Mouse (Mus musculus) heart, embryonic 11.5 days (tissue): ENCODE results near the gene Acap1. TPM values are rescaled to one million over a fixed set of nuclear protein-coding genes. Genes with fewer than 3 reads are reported as not detected.
A peak's percentile ranks its signal among the peaks of the same experiment; 100 is the strongest.

Experiments used
- ATAC-seq: fragments of 200-750 bp; cut with Nextera tagmentation; replicated peaks from 2 replicates; pipeline ENCODE4 v1.8.0; 2017; ENCODE audit warnings: moderate library complexity; ENCODE audit not compliant: insufficient number of reproducible peaks, low FRiP score, low TSS enrichment
- H3K27ac ChIP-seq: fragments of 300-500 bp; sonication (generic); 2 replicates; pipeline ENCODE4 v1.5.1; 2014; ENCODE audit warnings: mild to moderate bottlenecking, low read depth, low read length
- H3K27me3 ChIP-seq: fragments of 300-500 bp; sonication (generic); 2 replicates; pipeline ENCODE4 v1.6.1; 2014; ENCODE audit warnings: mild to moderate bottlenecking, low read length, mixed read lengths; ENCODE audit not compliant: control insufficient read depth, insufficient read depth
- H3K36me3 ChIP-seq: fragments of 300-500 bp; sonication (generic); 2 replicates; pipeline ENCODE4 v1.6.1; 2014; ENCODE audit warnings: mild to moderate bottlenecking, low read length, moderate library complexity, mixed read lengths; ENCODE audit not compliant: control insufficient read depth, insufficient read depth
- H3K4me1 ChIP-seq: fragments of 300-500 bp; sonication (generic); 2 replicates; pipeline ENCODE4 v1.6.1; 2014; ENCODE audit warnings: low read length; ENCODE audit not compliant: control insufficient read depth, insufficient read depth
- H3K4me2 ChIP-seq: fragments of 300-500 bp; sonication (generic); 2 replicates; pipeline ENCODE4 v1.6.1; 2014; ENCODE audit warnings: mild to moderate bottlenecking, moderate library complexity
- H3K4me3 ChIP-seq: fragments of 300-500 bp; sonication (generic); 2 replicates; pipeline ENCODE4 v1.5.1; 2014; ENCODE audit warnings: low read depth, low read length
- H3K9ac ChIP-seq: fragments of 300-500 bp; sonication (generic); 2 replicates; pipeline ENCODE4 v1.6.1; 2014; ENCODE audit warnings: mild to moderate bottlenecking, low read depth, low read length, moderate library complexity
- H3K9me3 ChIP-seq: fragments of 300-500 bp; sonication (generic); replicated peaks from 2 replicates; pipeline ENCODE4 v1.6.1; 2016; ENCODE audit warnings: low read length; ENCODE audit not compliant: control insufficient read depth
- WGBS: fragments of 180-500 bp; shearing (Covaris S2); extraction: QIAGEN DNeasy Blood & Tissue Kit; methylation state at CpG from one replicate; pipeline ENCODE4 v1.1.7; 2014; ENCODE audit not compliant: insufficient replicate concordance; 5-methylcytosine and 5-hydroxymethylcytosine counted together
- polyA plus RNA-seq: library from polyadenylated mRNA; unstranded; fragments of >200 nt; fragmentation: Nextera tagmentation; extraction: Ambion mirVana; gene quantifications from 2 replicates; pipeline ENCODE4 v1.2.1, GENCODE M21; 2014

Gene Acap1
- polyA plus RNA-seq, 1 experiment from 2014 or later: 7.2 TPM

DNA sequence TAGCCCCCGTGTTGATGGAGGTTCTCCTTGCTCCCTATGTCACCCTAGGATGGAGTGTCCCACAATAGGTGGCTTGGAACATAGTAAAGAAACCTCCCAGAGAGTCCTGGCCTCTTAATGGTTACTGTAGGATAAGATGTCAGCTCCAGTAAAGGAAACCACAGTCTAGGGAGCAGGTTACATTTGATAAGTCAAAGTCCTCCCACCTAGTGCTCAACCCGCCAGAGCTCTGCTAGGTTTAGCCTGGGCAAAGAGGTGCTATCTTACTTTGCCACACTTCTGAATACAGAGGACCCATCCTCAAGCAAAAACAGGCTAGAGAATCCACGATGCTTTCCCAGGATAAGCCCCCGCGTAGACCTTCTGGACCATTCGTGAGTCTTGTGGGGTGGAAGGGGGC is 16.4 kb downstream of the Acap1 start:
- Histone ChIP-seq H3K4me2 (peak overlapping the region; percentile 79), H3K4me3 (no peak overlapping the region), H3K27ac (no peak overlapping the region), H3K4me1 (peaks cover 20% of the 10 kb centered on the region), H3K9ac (no peak overlapping the region), H3K27me3 (no peaks in the 10 kb centered on the region), H3K36me3 (no peaks in the 10 kb centered on the region), H3K9me3 (no peaks in the 10 kb centered on the region)
- WGBS: 75% methylated on average over 6 of the region's 6 CpGs
- no peak for ATAC-seq

DNA sequence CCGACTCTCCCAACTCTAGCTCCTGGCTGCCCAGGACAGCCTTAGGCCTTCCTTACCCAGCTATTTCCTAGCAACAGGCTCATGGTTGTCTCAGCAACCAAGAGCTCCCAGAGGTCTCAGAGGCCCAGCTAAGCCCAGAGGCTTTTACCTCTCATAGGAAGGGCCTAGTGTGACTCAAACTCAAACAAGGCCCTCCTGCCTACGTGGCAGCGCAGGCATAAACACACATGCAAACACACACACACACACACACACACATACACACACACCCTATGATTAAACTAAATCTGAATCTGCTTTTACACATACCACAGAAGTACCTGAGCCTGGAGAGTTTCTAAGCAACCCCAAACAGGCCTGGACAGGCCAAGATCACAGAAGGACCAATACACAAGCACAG is 16.9 kb downstream of the Acap1 start:
- H3K4me2 ChIP-seq: peak overlapping the region; percentile 79
- H3K27ac ChIP-seq: no peak overlapping the region
- no peak overlapping the region for H3K4me3 ChIP-seq
- H3K36me3 ChIP-seq: no peaks in the 10 kb centered on the region
- H3K9me3 ChIP-seq: no peaks in the 10 kb centered on the region
- ATAC-seq: no peak
- 90% methylated on average over 3 of the region's 3 CpGs for WGBS
- H3K27me3 ChIP-seq: no peaks in the 10 kb centered on the region
- no peak overlapping the region for H3K9ac ChIP-seq
- peaks cover 18% of the 10 kb centered on the region for H3K4me1 ChIP-seq

DNA sequence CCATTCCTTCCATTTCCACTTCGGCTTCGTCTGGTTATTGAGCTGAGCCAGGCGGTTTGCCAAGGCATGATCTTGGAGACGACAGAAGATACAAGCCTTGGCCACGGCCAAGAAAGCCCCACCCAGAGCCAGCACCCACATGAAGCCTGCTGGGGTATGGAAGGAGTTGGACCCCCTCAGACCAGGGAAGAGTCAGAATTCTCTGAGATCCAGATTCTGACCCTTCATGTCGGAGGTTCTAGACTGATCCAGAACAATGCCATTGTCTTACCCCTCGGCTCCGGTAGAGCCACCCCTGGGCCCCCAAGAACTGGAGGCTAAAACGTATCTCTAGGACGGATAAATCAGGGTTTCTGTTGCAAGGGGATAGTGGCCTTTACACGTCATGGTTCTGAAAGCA is 17.5 kb downstream of the Acap1 start, which contains the start of gene Tmem95:
TSS of gene Tmem95 (minus strand) at position 141 of the 400 bp plus-strand sequence.
- Histone ChIP-seq H3K9ac (0 out of 2 replicates have a peak within 1 kb of the TSS, but pooled peaks have one; percentile 4), H3K27ac (no peak within 1 kb of the TSS), H3K36me3 (no peaks in the 10 kb centered on the region), H3K27me3 (no peaks in the 10 kb centered on the region), H3K9me3 (no peaks in the 10 kb centered on the region), H3K4me1 (peaks cover 18% of the 10 kb centered on the region), H3K4me3 (no peak within 1 kb of the TSS), H3K4me2 (peak within 1 kb of the TSS; percentile 79)
- no peak for ATAC-seq
- WGBS: 84% methylated on average over 11 of the region's 11 CpGs

DNA sequence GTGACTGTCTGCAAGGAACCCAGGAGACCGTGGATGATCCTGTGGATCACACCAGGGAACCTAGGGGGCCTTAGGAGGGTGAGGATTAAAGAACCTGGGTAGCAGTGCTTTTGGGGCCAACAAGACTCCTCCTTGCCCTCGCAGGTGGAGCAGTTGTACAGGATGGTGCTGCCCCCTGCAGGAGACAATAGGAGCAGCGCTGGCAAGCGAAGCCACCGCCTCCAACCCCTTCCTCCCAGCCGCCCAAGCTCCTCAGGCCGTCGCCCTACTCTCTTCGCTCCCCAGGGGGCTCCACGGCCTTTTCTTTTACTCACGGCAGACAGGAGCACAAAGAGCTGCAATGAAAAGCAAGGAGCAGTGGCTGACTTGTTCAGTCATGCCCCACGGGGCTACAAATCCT is 18.5 kb downstream of the Acap1 start:
- no peak for ATAC-seq
- 5% methylated on average over 12 of the region's 12 CpGs for WGBS
- Histone ChIP-seq H3K4me3 (no peak overlapping the region), H3K27me3 (no peaks in the 10 kb centered on the region), H3K9me3 (no peaks in the 10 kb centered on the region), H3K4me1 (peaks cover 17% of the 10 kb centered on the region), H3K36me3 (no peaks in the 10 kb centered on the region), H3K27ac (peak overlapping the region; percentile 41; the same call in 1 of the 2 replicates), H3K9ac (0 out of 2 replicates have a peak overlapping the region, but pooled peaks have one; percentile 4), H3K4me2 (peak overlapping the region; percentile 44)

DNA sequence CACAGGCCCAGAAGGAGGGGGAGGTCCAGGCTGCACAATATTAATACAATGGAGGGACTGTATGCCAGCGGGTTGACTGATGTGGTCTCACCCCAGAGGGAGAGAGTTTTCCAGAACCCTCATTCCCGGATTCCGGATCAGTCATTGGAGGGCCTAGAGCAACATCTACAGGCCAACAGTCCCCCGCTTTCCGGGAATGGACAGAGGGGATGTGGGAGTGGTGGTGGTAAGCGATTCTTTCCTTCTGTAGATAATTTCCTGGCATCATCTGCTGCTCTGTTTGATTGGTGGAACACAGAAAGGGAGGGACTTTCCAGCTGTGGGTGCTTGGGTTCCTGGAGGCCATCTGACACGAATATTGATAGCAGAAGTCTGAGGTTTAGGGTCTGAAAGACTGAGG is 19.2 kb downstream of the Acap1 start:
- WGBS: 48% methylated on average over 7 of the region's 7 CpGs
- H3K9ac ChIP-seq: no peak overlapping the region
- H3K27ac ChIP-seq: peak overlapping the region; percentile 41; the same call in 1 of the 2 replicates
- no peak overlapping the region for H3K4me3 ChIP-seq
- peaks cover 14% of the 10 kb centered on the region for H3K4me1 ChIP-seq
- H3K36me3 ChIP-seq: no peaks in the 10 kb centered on the region
- no peaks in the 10 kb centered on the region for H3K9me3 ChIP-seq
- no peak; the same call in 1 of the 2 replicates for ATAC-seq
- H3K27me3 ChIP-seq: no peaks in the 10 kb centered on the region
- peak overlapping the region; percentile 44 for H3K4me2 ChIP-seq

DNA sequence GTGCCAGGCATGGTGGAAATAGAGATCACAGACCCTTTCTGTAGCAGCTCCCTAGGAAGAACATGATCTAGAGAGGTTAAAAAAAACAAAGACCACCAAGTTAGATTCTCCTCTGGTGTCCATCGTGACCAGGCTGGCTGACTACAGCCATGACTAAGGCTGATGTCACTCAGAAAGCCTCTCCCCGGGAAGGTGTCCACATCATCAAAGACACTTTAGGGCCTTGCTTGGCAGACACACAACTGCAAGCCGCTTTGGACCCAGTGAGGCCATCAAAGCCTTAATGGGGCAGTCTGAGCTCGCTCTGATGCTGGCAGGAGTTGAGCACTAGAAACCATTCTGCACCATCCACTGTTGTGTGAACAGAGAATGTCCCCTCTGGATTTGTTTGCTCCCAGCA is 22.9 kb downstream of the Acap1 start:
- no peaks in the 10 kb centered on the region for H3K36me3 ChIP-seq
- no peak overlapping the region for H3K9ac ChIP-seq
- no peak overlapping the region for H3K27ac ChIP-seq
- WGBS: 75% methylated on average over 4 of the region's 4 CpGs
- no peaks in the 10 kb centered on the region for H3K27me3 ChIP-seq
- H3K4me3 ChIP-seq: no peak overlapping the region
- no peak overlapping the region for H3K4me2 ChIP-seq
- no peaks in the 10 kb centered on the region; the same call in 1 of the 2 replicates for H3K4me1 ChIP-seq
- no peak for ATAC-seq
- H3K9me3 ChIP-seq: no peaks in the 10 kb centered on the region

DNA sequence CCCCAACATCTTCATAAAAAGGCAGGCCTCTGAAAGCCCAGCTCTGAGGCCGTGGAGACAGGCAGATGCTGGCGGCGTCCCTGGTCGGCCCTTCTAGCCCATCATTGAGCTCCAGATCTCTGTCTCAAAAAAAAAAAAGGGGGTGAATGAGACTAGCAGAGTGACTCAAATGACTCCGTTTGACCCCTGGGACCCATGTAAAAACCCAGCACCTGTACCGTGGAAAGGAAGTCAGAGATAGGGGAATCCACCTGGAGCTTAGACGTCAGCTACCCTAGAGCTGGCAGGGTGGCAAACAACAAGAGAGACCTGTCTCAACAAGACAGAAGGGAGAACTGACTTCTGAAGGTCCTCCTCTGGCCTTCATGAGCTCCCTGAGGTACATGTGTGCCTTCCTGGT is 23.5 kb downstream of the Acap1 start:
- 81% methylated on average over 7 of the region's 7 CpGs for WGBS
- H3K4me1 ChIP-seq: no peaks in the 10 kb centered on the region; the same call in 1 of the 2 replicates
- ATAC-seq: no peak
- H3K4me3 ChIP-seq: no peak overlapping the region
- H3K27ac ChIP-seq: no peak overlapping the region
- H3K9me3 ChIP-seq: no peaks in the 10 kb centered on the region
- H3K27me3 ChIP-seq: no peaks in the 10 kb centered on the region
- H3K9ac ChIP-seq: no peak overlapping the region
- H3K36me3 ChIP-seq: no peaks in the 10 kb centered on the region
- no peak overlapping the region for H3K4me2 ChIP-seq

DNA sequence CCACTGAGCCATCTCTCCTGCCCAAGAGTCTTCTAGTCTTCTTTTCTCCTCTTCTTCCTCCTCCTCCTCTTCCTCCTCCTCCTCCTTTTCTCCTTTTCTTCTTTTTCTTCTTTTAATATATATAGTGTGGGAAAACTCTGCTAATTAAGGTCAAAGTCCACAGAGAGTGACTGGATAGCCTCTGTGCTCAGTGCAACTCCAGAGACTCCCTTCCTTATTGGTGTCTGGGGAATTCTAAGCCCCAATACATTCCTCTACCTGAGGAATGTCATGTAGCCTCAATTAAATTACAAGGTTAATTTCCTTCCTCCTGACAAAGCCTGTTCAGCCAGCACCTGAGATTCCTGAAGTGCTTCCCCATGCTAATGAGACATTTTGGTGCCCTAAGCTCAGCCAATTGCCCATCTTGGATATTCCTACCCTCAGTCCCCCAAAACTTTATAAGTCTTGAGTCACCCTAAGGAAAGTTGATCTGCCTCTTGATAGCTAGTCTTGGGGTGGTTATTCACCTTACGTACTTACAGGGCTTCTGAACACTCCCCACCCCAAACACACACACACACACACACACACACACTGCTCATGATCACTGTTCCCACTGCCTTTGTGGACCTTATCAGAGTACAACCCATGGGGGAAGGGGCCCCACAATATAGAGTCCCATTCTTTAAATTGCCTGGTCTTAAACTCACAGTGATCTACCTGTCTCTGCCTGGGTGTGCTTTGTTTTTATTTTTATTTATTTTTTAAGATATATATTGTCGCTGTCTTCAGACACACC is 24.9 kb downstream of the Acap1 start:
- no peaks in the 10 kb centered on the region for H3K36me3 ChIP-seq
- no peak for ATAC-seq

More for the DNA sequence above, 24.9 kb downstream of the Acap1 start:
- H3K9me3 ChIP-seq: no peaks in the 10 kb centered on the region
- H3K27ac ChIP-seq: no peak overlapping the region
- no peak overlapping the region for H3K4me2 ChIP-seq
- H3K27me3 ChIP-seq: 0 out of 2 replicates have a peak, but pooled peaks cover 2% of the 10 kb centered on the region
- no peak overlapping the region for H3K9ac ChIP-seq
- no peak overlapping the region for H3K4me3 ChIP-seq
- WGBS: 89% methylated on average over 2 of the region's 2 CpGs
- H3K4me1 ChIP-seq: no peaks in the 10 kb centered on the region
